Mouse (Mus musculus) kidney, embryonic 15.5 days (tissue): ENCODE data around the gene Olfr18. TPM values are rescaled to one million over a fixed set of nuclear protein-coding genes. Genes with fewer than 3 reads are reported as not detected.

ENCODE experiments used
- polyA plus RNA-seq: library from polyadenylated mRNA; unstranded; fragments of >200 nt; fragmentation: Nextera tagmentation; extraction: Ambion mirVana; gene quantifications from 2 replicates; pipeline ENCODE4 v1.2.1, GENCODE M21; 2015

Olfr18 gene
- polyA plus RNA-seq, 1 experiment from 2014 or later: not detected

Other genes starting within 250 kb of the Olfr18 start
- not detected in 2 replicates for gene Olfr868, start 237.5 kb downstream of the Olfr18 start, polyA plus RNA-seq
- gene Olfr869, start 207.1 kb downstream of the Olfr18 start, polyA plus RNA-seq: not detected in 2 replicates
- not detected in 2 replicates for gene Olfr870, start 162.0 kb downstream of the Olfr18 start, polyA plus RNA-seq
- gene Olfr871, start 123.9 kb downstream of the Olfr18 start, polyA plus RNA-seq: not detected in 2 replicates
- gene Olfr872, start 99.0 kb downstream of the Olfr18 start, polyA plus RNA-seq: not detected in 2 replicates
- not detected in 2 replicates for gene Olfr39, start 53.7 kb downstream of the Olfr18 start, polyA plus RNA-seq
- gene Olfr873, start 37.6 kb downstream of the Olfr18 start, polyA plus RNA-seq: not detected in 2 replicates
- 32.9 and 35.6 TPM in 2 replicates for gene Zfp560, start 49.1 kb upstream of the Olfr18 start, polyA plus RNA-seq
- gene Zfp26, start 124.1 kb upstream of the Olfr18 start, polyA plus RNA-seq: 17.8 and 21.9 TPM in 2 replicates
- gene Zfp426, start 156.7 kb upstream of the Olfr18 start, polyA plus RNA-seq: 20.0 and 20.3 TPM in 2 replicates
- 102 and 107 TPM in 2 replicates for gene Zfp266, start 185.3 kb upstream of the Olfr18 start, polyA plus RNA-seq
- 15.7 and 16.4 TPM in 2 replicates for gene Zfp846, start 245.2 kb upstream of the Olfr18 start, polyA plus RNA-seq